Mouse (Mus musculus): ENCODE data around the gene Cops8.

DNA sequence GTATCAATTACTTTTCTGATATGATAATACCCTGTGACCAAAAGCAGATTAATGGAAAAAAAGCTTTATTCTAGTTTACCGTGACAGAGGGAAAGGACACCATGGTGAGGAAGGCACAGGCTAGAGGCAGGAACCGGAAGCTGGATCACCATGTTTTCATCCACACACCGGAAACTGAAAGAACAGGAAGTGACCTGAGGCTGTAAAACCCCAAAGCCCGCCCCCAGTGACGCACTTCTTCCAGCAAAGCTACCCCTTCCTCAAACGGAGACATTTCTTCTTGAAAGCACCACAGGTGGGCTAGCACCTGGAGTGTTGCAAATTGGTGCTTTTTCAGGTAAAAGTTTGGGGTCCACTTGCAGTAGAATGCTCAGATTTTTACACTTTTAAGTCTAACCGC lies 20.1 kb upstream of the Cops8 start:
- no peak for TF ChIP-seq CTCF (conservative IDR thresholded peaks at IDR 0.05; ENCODE audit: low read length)
- no peak for TF ChIP-seq NANOG (IDR thresholded peaks at IDR 0.05; ENCODE audit: borderline replicate concordance, low read length)
- TF ChIP-seq POU5F1 (IDR thresholded peaks at IDR 0.05; ENCODE audit: borderline replicate concordance, low read length), result no peak
